Mouse (Mus musculus) limb, embryonic 14.5 days (tissue): ENCODE measurements around the gene Prpf38b. TPM values are rescaled to one million over a fixed set of nuclear protein-coding genes. Genes with fewer than 3 reads are reported as not detected.

Experiments
- ATAC-seq: fragments of 200-750 bp; cut with Nextera tagmentation; 2 replicates; pipeline ENCODE4 v1.8.0; 2017; ENCODE audit warnings: low read depth, moderate number of reproducible peaks, moderate TSS enrichment; ENCODE audit not compliant: low FRiP score
- DNase-seq: peaks from one replicate; pipeline ENCODE4 v3.0.0-alpha.2; 2015; ENCODE audit warnings: low spot score
- H3K27ac ChIP-seq: fragments of 300-500 bp; sonication (generic); replicated peaks from 2 replicates; pipeline ENCODE4 v1.5.1; 2014; ENCODE audit warnings: low read depth, mild to moderate bottlenecking, low read length, moderate library complexity, mixed read lengths
- H3K27me3 ChIP-seq: fragments of 300-500 bp; sonication (generic); 2 replicates; pipeline ENCODE4 v1.6.1; 2014; ENCODE audit warnings: low read length, mixed read lengths; ENCODE audit not compliant: control insufficient read depth, insufficient read depth
- H3K36me3 ChIP-seq: fragments of 300-500 bp; sonication (generic); 2 replicates; pipeline ENCODE4 v1.6.1; 2014; ENCODE audit warnings: mild to moderate bottlenecking, low read length, moderate library complexity, mixed read lengths; ENCODE audit not compliant: control insufficient read depth, insufficient read depth
- H3K4me1 ChIP-seq: fragments of 300-500 bp; sonication (generic); 2 replicates; pipeline ENCODE4 v1.6.1; 2014; ENCODE audit warnings: antibody characterized with exemption, low read length, mixed read lengths; ENCODE audit not compliant: control insufficient read depth, insufficient read depth
- H3K4me2 ChIP-seq: fragments of 300-500 bp; sonication (generic); replicated peaks from 2 replicates; pipeline ENCODE4 v1.6.1; 2014; ENCODE audit warnings: low read depth, mild to moderate bottlenecking, low read length, moderate library complexity; ENCODE audit not compliant: severe bottlenecking
- H3K4me3 ChIP-seq: fragments of 300-500 bp; sonication (generic); replicated peaks from 2 replicates; pipeline ENCODE4 v1.5.1; 2014; ENCODE audit warnings: low read length
- H3K9ac ChIP-seq: fragments of 300-500 bp; sonication (generic); 2 replicates; pipeline ENCODE4 v1.6.1; 2014; ENCODE audit warnings: mild to moderate bottlenecking, low read depth, low read length, moderate library complexity; ENCODE audit not compliant: severe bottlenecking
- H3K9me3 ChIP-seq: fragments of 300-500 bp; sonication (generic); 2 replicates; pipeline ENCODE4 v1.6.1; 2016; ENCODE audit warnings: low read length; ENCODE audit not compliant: control insufficient read depth
- POLR2A ChIP-seq: fragments of 200-500 bp; IDR thresholded peaks from 2 replicates; pipeline ENCODE4 v1.8.0; 2012; ENCODE audit warnings: inconsistent platforms, mild to moderate bottlenecking, moderate library complexity, borderline replicate concordance; ENCODE audit not compliant: insufficient read depth, insufficient read length; ENCODE audit errors: extremely low read depth
- WGBS: fragments of 180-500 bp; shearing (Covaris S2); extraction: QIAGEN DNeasy Blood & Tissue Kit; methylation state at CpG from one replicate; pipeline ENCODE4 v1.1.7; 2014; 5-methylcytosine and 5-hydroxymethylcytosine counted together
- polyA plus RNA-seq, 2 experiments: library from polyadenylated mRNA; depleted of rRNA in 1 of 2; stranded (reverse) in 1 of 2; unstranded in 1 of 2; fragments of >200 nt; fragmentation: Nextera tagmentation in 1 of 2; extraction: Ambion mirVana in 1 of 2; gene quantifications; 2 replicates each; pipeline versions ENCODE4 v1.2.1 to v1.2.3; 2012 to 2014

Prpf38b gene
- polyA plus RNA-seq, 2 experiments: 58.9 to 110 TPM

DNA sequence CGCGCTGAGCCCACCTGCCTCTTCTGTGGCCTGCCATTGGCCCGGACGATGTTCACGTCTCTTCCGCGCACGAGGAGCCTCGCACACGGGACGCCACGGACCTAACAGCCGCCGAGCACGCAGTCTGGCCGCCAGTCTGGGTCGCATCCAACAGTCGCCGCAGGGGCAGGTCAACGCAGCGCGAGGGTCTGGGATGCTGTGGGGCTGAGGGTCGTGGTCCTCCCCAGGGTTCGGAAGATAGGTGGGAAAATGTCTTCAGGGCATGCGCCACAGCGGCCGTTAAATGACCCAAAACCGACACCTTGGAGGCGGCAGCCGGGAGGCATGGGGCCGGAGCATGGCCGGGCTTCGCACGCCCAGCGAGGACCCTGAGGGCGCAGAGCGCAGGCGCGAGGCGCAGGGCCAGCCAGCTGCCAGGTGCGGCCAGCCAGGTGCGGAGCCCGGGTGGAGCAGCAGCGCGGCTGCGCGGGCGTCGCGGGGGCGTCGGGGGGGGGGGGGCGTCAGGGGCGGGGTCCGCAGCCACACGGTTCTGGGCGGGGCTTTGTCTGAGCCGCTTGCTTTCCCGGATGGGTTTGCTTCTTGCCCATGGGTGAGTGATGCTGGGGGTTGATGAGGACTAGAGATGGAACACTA lies 28.6 kb upstream of the Prpf38b start, which contains the start of gene Gm9857:
Gene Gm9857, minus strand, starts transcription at position 445 of the 633 bp plus-strand sequence.
- Histone ChIP-seq H3K9ac (peak within 1 kb of the TSS; percentile 38; the same call in 1 of the 2 replicates), H3K9me3 (no peaks in the 10 kb centered on the region), H3K4me1 (no peaks in the 10 kb centered on the region), H3K27ac (no peak within 1 kb of the TSS), H3K27me3 (no peaks in the 10 kb centered on the region), H3K4me3 (peak within 1 kb of the TSS; percentile 38), H3K36me3 (no peaks in the 10 kb centered on the region), H3K4me2 (peak within 1 kb of the TSS; percentile 59)
- 48% methylated on average over 41 of the region's 59 CpGs for WGBS
- DNase-seq: no peak
- ATAC-seq: peak; percentile 73
- 0 out of 2 replicates have a peak, but pooled peaks have one; percentile 16 for TF ChIP-seq POLR2A

DNA sequence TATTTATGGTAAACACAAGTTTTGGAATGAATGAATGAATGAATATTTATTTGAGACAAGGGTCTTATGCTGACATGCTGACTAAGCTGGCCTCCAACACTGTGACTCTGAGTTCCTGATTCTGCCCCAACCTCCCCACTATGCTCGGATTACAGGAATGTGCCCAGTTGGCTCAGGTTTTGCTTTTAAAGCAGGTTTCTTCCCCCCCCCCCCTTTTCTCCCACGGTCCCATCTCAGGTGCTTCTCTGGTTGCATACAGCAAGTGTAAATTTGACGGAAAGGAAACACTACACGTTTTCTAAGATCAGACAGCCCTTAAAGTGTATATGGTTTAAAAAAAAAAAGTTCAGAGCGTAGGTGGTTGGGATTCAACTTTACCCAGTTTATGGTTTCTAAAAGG lies 28.0 kb upstream of the Prpf38b start, which contains the start of gene Henmt1:
Gene Henmt1, plus strand, starts transcription at position 301 of the 400 bp plus-strand sequence.
- Histone ChIP-seq H3K27me3 (no peaks in the 10 kb centered on the region), H3K4me2 (peak within 1 kb of the TSS; percentile 59), H3K9me3 (no peaks in the 10 kb centered on the region), H3K4me1 (no peaks in the 10 kb centered on the region), H3K4me3 (peak within 1 kb of the TSS; percentile 38), H3K9ac (peak within 1 kb of the TSS; percentile 38; the same call in 1 of the 2 replicates), H3K27ac (no peak within 1 kb of the TSS), H3K36me3 (no peaks in the 10 kb centered on the region)
- DNase-seq: no peak
- ATAC-seq: no peak
- TF ChIP-seq POLR2A: no peak
- WGBS: 80% methylated on average over 5 of the region's 5 CpGs

DNA sequence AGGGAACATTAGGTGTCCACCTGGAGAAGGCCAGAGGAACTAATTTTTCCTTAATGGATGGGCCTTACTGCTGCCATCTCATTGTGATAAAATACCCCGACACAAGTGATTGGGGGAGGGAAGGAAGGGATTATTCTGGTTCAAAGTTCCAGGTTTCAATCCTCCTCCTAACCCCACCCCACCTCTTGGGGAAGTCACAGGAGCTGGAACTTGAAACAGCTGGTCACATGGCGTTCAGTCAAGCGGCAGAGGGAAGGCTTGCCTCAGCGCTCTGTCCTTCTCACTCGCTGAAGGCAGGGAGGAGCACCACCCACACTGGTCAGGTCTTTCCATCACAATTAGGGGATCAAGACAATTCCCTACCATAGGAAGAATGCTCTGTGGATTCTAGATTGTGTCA lies 27.2 kb upstream of the Prpf38b start:
- no peak overlapping the region for H3K9ac ChIP-seq
- DNase-seq: no peak
- H3K27ac ChIP-seq: no peak overlapping the region
- TF ChIP-seq POLR2A: no peak
- no peaks in the 10 kb centered on the region for H3K9me3 ChIP-seq
- no peaks in the 10 kb centered on the region for H3K36me3 ChIP-seq
- no peak overlapping the region for H3K4me2 ChIP-seq
- ATAC-seq: no peak
- no peaks in the 10 kb centered on the region for H3K4me1 ChIP-seq
- WGBS: 91% methylated on average over 5 of the region's 5 CpGs
- H3K27me3 ChIP-seq: no peaks in the 10 kb centered on the region
- H3K4me3 ChIP-seq: no peak overlapping the region

DNA sequence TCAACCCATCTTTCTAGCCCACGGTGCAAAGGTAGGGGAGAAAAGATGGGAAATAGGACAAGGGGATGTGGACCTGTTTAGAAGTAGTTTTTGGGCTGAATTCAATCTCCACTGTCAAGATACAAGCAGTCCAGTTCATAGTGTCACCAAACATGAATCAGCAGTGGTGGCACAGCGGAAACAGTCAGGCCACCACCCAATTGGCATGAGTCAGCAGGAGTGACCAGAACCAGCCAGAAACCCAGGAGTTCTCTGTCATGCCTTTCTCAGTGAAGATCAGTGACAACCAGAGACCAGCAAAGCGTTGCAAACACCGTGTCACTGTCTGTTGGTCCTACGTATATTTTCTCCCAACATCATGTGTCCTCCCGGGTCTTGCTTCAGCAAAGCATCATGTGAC lies 22.0 kb upstream of the Prpf38b start:
- no peak for ATAC-seq
- H3K27me3 ChIP-seq: no peaks in the 10 kb centered on the region
- no peak overlapping the region for H3K4me3 ChIP-seq
- WGBS: 95% methylated on average over 6 of the region's 6 CpGs
- H3K9me3 ChIP-seq: no peaks in the 10 kb centered on the region
- H3K27ac ChIP-seq: no peak overlapping the region
- no peak overlapping the region for H3K9ac ChIP-seq
- no peaks in the 10 kb centered on the region for H3K4me1 ChIP-seq
- no peak overlapping the region for H3K4me2 ChIP-seq
- TF ChIP-seq POLR2A: no peak
- DNase-seq: no peak
- H3K36me3 ChIP-seq: no peaks in the 10 kb centered on the region

DNA sequence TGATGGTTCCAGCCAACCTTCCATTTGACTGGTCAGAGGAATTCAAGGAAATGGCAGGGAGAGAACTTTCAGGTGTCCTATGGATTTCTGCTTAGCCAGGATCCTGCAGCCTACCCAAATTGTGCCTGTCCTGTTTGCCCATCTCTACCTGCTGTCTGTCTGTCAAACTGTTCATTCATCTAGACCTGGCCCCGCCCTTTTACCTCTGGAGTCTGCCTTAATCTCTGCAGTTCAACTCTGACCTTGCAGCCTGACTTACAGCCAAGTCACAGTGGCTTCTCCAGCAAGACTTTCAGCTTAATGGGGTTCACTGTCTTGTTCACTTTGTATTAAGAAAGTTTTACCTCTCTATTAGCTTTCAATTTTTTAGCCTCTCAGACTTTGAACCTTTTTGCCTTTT lies 14.8 kb upstream of the Prpf38b start:
- H3K9ac ChIP-seq: no peak overlapping the region
- H3K27ac ChIP-seq: no peak overlapping the region
- H3K4me2 ChIP-seq: no peak overlapping the region
- no peak for TF ChIP-seq POLR2A
- H3K36me3 ChIP-seq: no peaks in the 10 kb centered on the region
- no peaks in the 10 kb centered on the region for H3K27me3 ChIP-seq
- no peaks in the 10 kb centered on the region for H3K4me1 ChIP-seq
- DNase-seq: no peak
- 52% methylated on average over 1 of the region's 1 CpGs for WGBS
- H3K9me3 ChIP-seq: no peaks in the 10 kb centered on the region
- no peak for ATAC-seq
- H3K4me3 ChIP-seq: no peak overlapping the region
